Mouse (Mus musculus): ENCODE data around the gene Gp9.

The Gp9 gene

GRCm38 (mm10) chr6:87788266-87788895 lies 10.5 kb downstream of the Gp9 start:
- peak; percentile 3 for DNase-seq

GRCm38 (mm10) chr6:87788896-87789587 lies 11.2 kb downstream of the Gp9 start:
- peak; percentile 29 for DNase-seq

GRCm38 (mm10) chr6:87789791-87790190 lies 11.9 kb downstream of the Gp9 start:
- peak; percentile 5 for DNase-seq

GRCm38 (mm10) chr6:87790779-87791480 lies 13.1 kb downstream of the Gp9 start:
- DNase-seq, result peak; percentile 48

GRCm38 (mm10) chr6:87791826-87792225 lies 14.0 kb downstream of the Gp9 start:
- peak; percentile 51 for DNase-seq

GRCm38 (mm10) chr6:87793821-87794510 lies 16.1 kb downstream of the Gp9 start:
- DNase-seq, result peak; percentile 92

- peak; percentile 81 for DNase-seq
These were observed 17.7 kb downstream of the Gp9 start for GRCm38 (mm10) chr6:87795385-87796150.

- DNase-seq, result no peak
These were observed 18.5 kb downstream of the Gp9 start for GRCm38 (mm10) chr6:87796251-87796880.

GRCm38 (mm10) chr6:87797321-87797720 lies 19.4 kb downstream of the Gp9 start:
- DNase-seq, result no peak

- DNase-seq, result no peak
These were observed 21.7 kb downstream of the Gp9 start for GRCm38 (mm10) chr6:87799576-87799975.

- DNase-seq, result no peak
These were observed 24.6 kb downstream of the Gp9 start for GRCm38 (mm10) chr6:87802462-87802861.

GRCm38 (mm10) chr6:87804036-87804435 lies 26.2 kb downstream of the Gp9 start:
- no peak for DNase-seq

- DNase-seq, result no peak
These were observed 27.0 kb downstream of the Gp9 start for GRCm38 (mm10) chr6:87804886-87805285.

GRCm38 (mm10) chr6:87805448-87805847 lies 27.6 kb downstream of the Gp9 start:
- no peak for DNase-seq

- DNase-seq, result no peak
These were observed 28.2 kb downstream of the Gp9 start for GRCm38 (mm10) chr6:87806028-87806427.

- DNase-seq, result no peak
These were observed 29.0 kb downstream of the Gp9 start for GRCm38 (mm10) chr6:87806857-87807256.

- DNase-seq, result no peak
These were observed 30.0 kb downstream of the Gp9 start for GRCm38 (mm10) chr6:87807735-87808440.

- no peak for DNase-seq
These were observed 30.6 kb downstream of the Gp9 start for GRCm38 (mm10) chr6:87808521-87808920.

- DNase-seq, result no peak
These were observed 31.3 kb downstream of the Gp9 start for GRCm38 (mm10) chr6:87809144-87809543.

GRCm38 (mm10) chr6:87809651-87810161 lies 31.8 kb downstream of the Gp9 start:
- DNase-seq, result peak; percentile 60

- no peak for DNase-seq
These were observed 32.4 kb downstream of the Gp9 start for GRCm38 (mm10) chr6:87810311-87810710.

All from cerebellum, adult 9-10 months (tissue).